Mouse (Mus musculus): ENCODE results near the gene Psapl1.

DNA sequence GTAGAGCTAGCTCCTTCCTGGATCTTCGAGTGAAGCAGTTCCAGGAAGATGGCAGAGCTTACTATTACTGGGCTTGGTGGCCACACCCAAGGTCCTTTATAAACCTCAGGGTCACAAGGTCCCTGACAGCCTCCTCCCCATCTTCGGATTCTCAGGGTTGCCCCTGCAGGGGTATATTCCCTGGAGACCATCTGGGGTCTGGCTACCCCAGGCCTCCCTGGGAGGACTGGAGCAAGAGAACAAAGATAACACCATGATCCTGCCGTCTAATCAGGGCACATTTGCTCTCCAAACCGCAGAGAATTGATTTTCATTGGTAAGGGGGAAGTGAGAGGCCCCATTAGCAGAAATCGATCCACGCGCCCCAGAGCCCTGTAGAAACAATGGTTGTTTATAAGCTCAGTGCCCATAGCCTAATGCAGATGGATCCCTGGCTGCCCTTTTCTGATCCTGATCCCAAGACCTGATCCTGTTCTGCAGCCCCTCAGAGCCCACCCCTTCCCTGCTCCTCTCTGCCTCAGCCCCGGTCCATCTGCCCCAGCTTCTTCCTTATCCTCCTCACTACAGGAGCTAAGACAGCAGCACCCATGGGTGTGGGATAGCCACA, 48.8 kb upstream of the Psapl1 start:
- TF ChIP-seq CTCF (IDR thresholded peaks at IDR 0.05; ENCODE audit: insufficient read depth, low read length) (no peak), POLR2A (IDR thresholded peaks at IDR 0.05; ENCODE audit: borderline replicate concordance, extremely low read depth, low read depth, low read length) (no peak)

Data from lung, adult 2 months (tissue).